Mouse (Mus musculus) neural tube, embryonic 13.5 days (tissue): Measurements from ENCODE around the gene Thada. TPM values are rescaled to one million over a fixed set of nuclear protein-coding genes. Genes with fewer than 3 reads are reported as not detected.

ENCODE experiments used
- ATAC-seq: fragments of 200-750 bp; cut with Nextera tagmentation; 2 replicates; pipeline ENCODE4 v1.8.0; 2017; ENCODE audit warnings: low read depth, mild to moderate bottlenecking, moderate TSS enrichment, moderate library complexity
- H3K27ac ChIP-seq: fragments of 300-500 bp; sonication (generic); replicated peaks from 2 replicates; pipeline ENCODE4 v1.5.1; 2015; ENCODE audit warnings: moderate library complexity, mild to moderate bottlenecking, inconsistent platforms
- H3K27me3 ChIP-seq: fragments of 300-500 bp; sonication (generic); 2 replicates; pipeline ENCODE4 v1.6.1; 2015; ENCODE audit warnings: mild to moderate bottlenecking, inconsistent platforms
- H3K36me3 ChIP-seq: fragments of 300-500 bp; sonication (generic); 2 replicates; pipeline ENCODE4 v1.6.1; 2015; ENCODE audit warnings: mild to moderate bottlenecking, inconsistent platforms
- H3K4me1 ChIP-seq: fragments of 300-500 bp; sonication (generic); replicated peaks from 2 replicates; pipeline ENCODE4 v1.6.1; 2015; ENCODE audit warnings: inconsistent platforms
- H3K4me2 ChIP-seq: fragments of 300-500 bp; sonication (generic); 2 replicates; pipeline ENCODE4 v1.6.1; 2015; ENCODE audit warnings: inconsistent platforms, mild to moderate bottlenecking, moderate library complexity
- H3K4me3 ChIP-seq: fragments of 300-500 bp; sonication (generic); 2 replicates; pipeline ENCODE4 v1.5.1; 2015; ENCODE audit warnings: mild to moderate bottlenecking, inconsistent platforms
- H3K9ac ChIP-seq: fragments of 300-500 bp; sonication (generic); 2 replicates; pipeline ENCODE4 v1.6.1; 2015; ENCODE audit warnings: moderate library complexity, mild to moderate bottlenecking, inconsistent platforms
- H3K9me3 ChIP-seq: fragments of 300-500 bp; sonication (generic); 2 replicates; pipeline ENCODE4 v1.6.1; 2016; ENCODE audit warnings: inconsistent platforms
- WGBS: fragments of 180-500 bp; shearing (Covaris S2); methylation state at CpG from one replicate; pipeline ENCODE4 v1.1.7; 2015; 5-methylcytosine and 5-hydroxymethylcytosine counted together
- polyA plus RNA-seq: library from polyadenylated mRNA; unstranded; fragments of >200 nt; fragmentation: Nextera tagmentation; extraction: Ambion mirVana; gene quantifications from 2 replicates; pipeline ENCODE4 v1.2.1, GENCODE M21; 2015

Gene Thada
- polyA plus RNA-seq, 1 experiment from 2014 or later = 7.6 TPM

- H3K9ac ChIP-seq = no peak overlapping the region
- ATAC-seq = no peak
- no peak overlapping the region for H3K4me3 ChIP-seq
- H3K27me3 ChIP-seq = no peaks in the 10 kb centered on the region
- no peak overlapping the region for H3K4me2 ChIP-seq
- WGBS = 86% methylated on average over 5 of the region's 5 CpGs
- no peak overlapping the region for H3K27ac ChIP-seq
- H3K36me3 ChIP-seq = peaks cover 91% of the 10 kb centered on the region
- H3K9me3 ChIP-seq = no peaks in the 10 kb centered on the region
- no peaks in the 10 kb centered on the region for H3K4me1 ChIP-seq
These were observed 34.0 kb downstream of the Thada start for GRCm38 (mm10) chr17:84431991-84432390.

- H3K4me2 ChIP-seq = no peak overlapping the region
These were observed 41.7 kb downstream of the Thada start for GRCm38 (mm10) chr17:84424258-84424657.

GRCm38 (mm10) chr17:84422916-84423315 lies 43.1 kb downstream of the Thada start:
- no peak for ATAC-seq
- H3K4me3 ChIP-seq = no peak overlapping the region
- H3K4me1 ChIP-seq = no peaks in the 10 kb centered on the region
- peaks cover 63% of the 10 kb centered on the region for H3K36me3 ChIP-seq
- H3K9me3 ChIP-seq = no peaks in the 10 kb centered on the region
- H3K27ac ChIP-seq = no peak overlapping the region
- no peak overlapping the region for H3K4me2 ChIP-seq
- H3K27me3 ChIP-seq = no peaks in the 10 kb centered on the region
- 86% methylated on average over 8 of the region's 8 CpGs for WGBS
- no peak overlapping the region for H3K9ac ChIP-seq

More at GRCm38 (mm10) chr17:84424258-84424657, 41.7 kb downstream of the Thada start:
- WGBS = 89% methylated on average over 1 of the region's 1 CpGs
- no peaks in the 10 kb centered on the region for H3K4me1 ChIP-seq
- H3K4me3 ChIP-seq = no peak overlapping the region
- H3K27ac ChIP-seq = no peak overlapping the region
- H3K9me3 ChIP-seq = no peaks in the 10 kb centered on the region
- ATAC-seq = no peak
- H3K9ac ChIP-seq = no peak overlapping the region
- H3K27me3 ChIP-seq = no peaks in the 10 kb centered on the region
- peaks cover 73% of the 10 kb centered on the region for H3K36me3 ChIP-seq

- Histone ChIP-seq H3K4me2 (no peak overlapping the region), H3K9me3 (no peaks in the 10 kb centered on the region), H3K27ac (no peak overlapping the region), H3K9ac (no peak overlapping the region), H3K4me1 (no peaks in the 10 kb centered on the region), H3K36me3 (peaks cover 58% of the 10 kb centered on the region), H3K27me3 (no peaks in the 10 kb centered on the region), H3K4me3 (no peak overlapping the region)
- WGBS = 86% methylated on average over 4 of the region's 4 CpGs
- no peak for ATAC-seq
These were observed 43.8 kb downstream of the Thada start for GRCm38 (mm10) chr17:84422001-84422785.

GRCm38 (mm10) chr17:84421042-84421441 lies 45.0 kb downstream of the Thada start:
- H3K36me3 ChIP-seq = peaks cover 50% of the 10 kb centered on the region
- no peaks in the 10 kb centered on the region for H3K27me3 ChIP-seq
- H3K4me2 ChIP-seq = no peak overlapping the region
- WGBS = 90% methylated on average over 4 of the region's 4 CpGs
- ATAC-seq = no peak
- no peaks in the 10 kb centered on the region for H3K9me3 ChIP-seq
- no peak overlapping the region for H3K27ac ChIP-seq
- no peak overlapping the region for H3K4me3 ChIP-seq
- H3K9ac ChIP-seq = no peak overlapping the region
- H3K4me1 ChIP-seq = no peaks in the 10 kb centered on the region

GRCm38 (mm10) chr17:84420276-84420639 lies 45.7 kb downstream of the Thada start:
- Histone ChIP-seq H3K4me1 (no peaks in the 10 kb centered on the region), H3K4me3 (no peak overlapping the region), H3K9me3 (no peaks in the 10 kb centered on the region), H3K27ac (no peak overlapping the region), H3K36me3 (peaks cover 47% of the 10 kb centered on the region), H3K27me3 (no peaks in the 10 kb centered on the region), H3K4me2 (no peak overlapping the region), H3K9ac (no peak overlapping the region)
- ATAC-seq = no peak
- WGBS = 77% methylated on average over 3 of the region's 3 CpGs

GRCm38 (mm10) chr17:84419326-84420275 lies 46.4 kb downstream of the Thada start:
- Histone ChIP-seq H3K27me3 (no peaks in the 10 kb centered on the region), H3K4me3 (no peak overlapping the region), H3K27ac (no peak overlapping the region), H3K9me3 (no peaks in the 10 kb centered on the region), H3K4me2 (no peak overlapping the region), H3K4me1 (no peaks in the 10 kb centered on the region), H3K9ac (no peak overlapping the region), H3K36me3 (peaks cover 42% of the 10 kb centered on the region)
- ATAC-seq = no peak
- WGBS = 75% methylated on average over 11 of the region's 11 CpGs

- Histone ChIP-seq H3K4me2 (no peak overlapping the region), H3K36me3 (peaks cover 22% of the 10 kb centered on the region), H3K27ac (no peak overlapping the region), H3K27me3 (no peaks in the 10 kb centered on the region), H3K9ac (no peak overlapping the region), H3K4me1 (no peaks in the 10 kb centered on the region), H3K9me3 (no peaks in the 10 kb centered on the region), H3K4me3 (no peak overlapping the region)
- no peak for ATAC-seq
- 92% methylated on average over 3 of the region's 3 CpGs for whole genome bisulfite sequencing
These were observed 50.1 kb downstream of the Thada start for GRCm38 (mm10) chr17:84415936-84416335.

- 0 out of 2 replicates have a peak, but pooled peaks cover 7% of the 10 kb centered on the region for H3K36me3 ChIP-seq
- WGBS = 84% methylated on average over 1 of the region's 1 CpGs
- no peaks in the 10 kb centered on the region for H3K4me1 ChIP-seq
- no peak overlapping the region for H3K27ac ChIP-seq
- H3K27me3 ChIP-seq = no peaks in the 10 kb centered on the region
- no peak overlapping the region for H3K9ac ChIP-seq
- no peak for ATAC-seq
- no peak overlapping the region for H3K4me3 ChIP-seq
- no peak overlapping the region for H3K4me2 ChIP-seq
- no peaks in the 10 kb centered on the region for H3K9me3 ChIP-seq
These were observed 57.3 kb downstream of the Thada start for GRCm38 (mm10) chr17:84408731-84409130.

- Histone ChIP-seq H3K27me3 (no peaks in the 10 kb centered on the region), H3K9ac (no peak overlapping the region), H3K4me1 (no peaks in the 10 kb centered on the region), H3K4me2 (no peak overlapping the region), H3K4me3 (no peak overlapping the region), H3K27ac (no peak overlapping the region), H3K36me3 (0 out of 2 replicates have a peak, but pooled peaks cover 7% of the 10 kb centered on the region), H3K9me3 (no peaks in the 10 kb centered on the region)
- WGBS = 80% methylated on average over 6 of the region's 6 CpGs
- ATAC-seq = no peak
These were observed 60.4 kb downstream of the Thada start for GRCm38 (mm10) chr17:84405616-84406015.

- Histone ChIP-seq H3K27me3 (no peaks in the 10 kb centered on the region), H3K4me2 (no peak overlapping the region), H3K36me3 (peaks cover 9% of the 10 kb centered on the region; the same call in 1 of the 2 replicates), H3K4me1 (no peaks in the 10 kb centered on the region), H3K9me3 (no peaks in the 10 kb centered on the region), H3K4me3 (no peak overlapping the region), H3K27ac (no peak overlapping the region), H3K9ac (no peak overlapping the region)
- ATAC-seq = no peak
- WGBS = 88% methylated on average over 5 of the region's 5 CpGs
These were observed 64.2 kb downstream of the Thada start for GRCm38 (mm10) chr17:84401796-84402195.

- H3K9ac ChIP-seq = no peak overlapping the region
- no peaks in the 10 kb centered on the region for H3K27me3 ChIP-seq
- H3K9me3 ChIP-seq = no peaks in the 10 kb centered on the region
- peaks cover 18% of the 10 kb centered on the region for H3K36me3 ChIP-seq
- H3K27ac ChIP-seq = no peak overlapping the region
- no peaks in the 10 kb centered on the region for H3K4me1 ChIP-seq
- WGBS = 91% methylated on average over 6 of the region's 6 CpGs
- no peak overlapping the region for H3K4me2 ChIP-seq
- no peak for ATAC-seq
- no peak overlapping the region for H3K4me3 ChIP-seq
These were observed 66.6 kb downstream of the Thada start for GRCm38 (mm10) chr17:84399431-84399830.
